28 mouse cellular contexts compared by ENCODE assay signal in genomic region chr16:92316049-92316738, GRCm38 (mm10). TPM values are rescaled to one million over a fixed set of nuclear protein-coding genes. Genes with fewer than 3 reads are reported as not detected.
DNase-seq lines count a peak whose midpoint lies in the region; ATAC-seq and TF ChIP-seq lines count a peak whose summit lies in the region.
"Had no signal": no experiment of that assay in that cellular context is flagged by ENCODE, and none has a peak within 500 bp of the region (broad histone marks: within the 10 kb centered on the region; RNA-seq: fewer than 3 reads in every experiment).

No protein-coding gene starts in this region.

- dilution Hi-C loops in CH12.LX (cut with MboI; ENCODE audit: extremely low pct_ligation_motif_present, extremely low pct_unique_long_range_greater_than_20kb, low sequenced_read_pairs) = no loop called here

- no peak overlapping the region for H3K9ac ChIP-seq in CH12.LX (ENCODE audit: insufficient read depth, low read depth)
- no peak overlapping the region for H3K9ac ChIP-seq in intestine, postnatal 0 days (ENCODE audit: low read depth, low read length)
- H3K9ac ChIP-seq: heart, embryonic 15.5 days; hindbrain, embryonic 13.5 days had no signal

- in situ Hi-C loops in CH12.LX (cut with MboI; ENCODE audit: low pct_ligation_motif_present, low pct_unique_long_range_greater_than_20kb, low sequenced_read_pairs) = no loop called here

- H3K4me2 ChIP-seq in CH12.LX (ENCODE audit: insufficient read depth, low read depth, poor library complexity, severe bottlenecking) = peak overlapping the region; percentile 26; the same call in 1 of the 2 replicates
- no peak overlapping the region for H3K4me2 ChIP-seq in intestine, postnatal 0 days (replicated peaks; ENCODE audit: low read depth)
- H3K4me2 ChIP-seq: heart, embryonic 11.5 days; heart, embryonic 15.5 days; hindbrain, embryonic 13.5 days had no signal

- DNase-seq in adrenal gland, adult 2 months = peak; percentile 56
- no peak for DNase-seq in adrenal gland, postnatal 4 days (ENCODE audit: low spot score in 2 of 2)
- DNase-seq in CH12.LX (ENCODE audit: extremely low read depth) = peak; percentile 70
- DNase-seq in adrenal gland, postnatal 14 days = peak; percentile 72
- no peak for DNase-seq in embryo, embryonic 10.5 days (ENCODE audit: low spot score)
- DNase-seq: cerebellum, adult 11-12 months; cerebellum, adult 9-11 months; cerebellum, postnatal 36 days; heart, adult 2 months; heart, postnatal 14 days had no signal

- H3K9me3 ChIP-seq in CH12.LX (replicated peaks; ENCODE audit: low read length) = peaks cover 10% of the 10 kb centered on the region
- no peaks in the 10 kb centered on the region for H3K9me3 ChIP-seq in intestine, postnatal 0 days (ENCODE audit: control insufficient read depth)
- H3K9me3 ChIP-seq: embryonic facial prominence, embryonic 10.5 days; heart, embryonic 15.5 days had no signal

- H3K79me2 ChIP-seq in CH12.LX (replicated peaks; ENCODE audit: control insufficient read depth, extremely low read depth, insufficient read depth, poor library complexity, severe bottlenecking) = no peaks in the 10 kb centered on the region

- 0 out of 4 replicates have a peak, but pooled peaks of 1 of the 2 experiments have one; percentile 3 for TF ChIP-seq CTCF in CH12.LX (conservative IDR thresholded peaks at IDR 0.05 in 1 of 2, IDR thresholded peaks at IDR 0.05 in 1 of 2; ENCODE audit: low read depth in 2 of 2, low read length in 2 of 2)
- no peak for TF ChIP-seq CTCF in intestine, postnatal 0 days (IDR thresholded peaks at IDR 0.05; ENCODE audit: low read depth)

- ATAC-seq in intestine, postnatal 0 days = peak; percentile 58; the same call in 1 of the 2 replicates
- no peak for ATAC-seq in erythroblast, adult 5-6 weeks (replicated peaks; ENCODE audit: low FRiP score, poor library complexity, severe bottlenecking)
- ATAC-seq: activated CD4-positive, CD25-positive, alpha-beta regulatory T cell, adult 4 months; forebrain, embryonic 14.5 days; hindbrain, postnatal 0 days; Patski had no signal

- no peak overlapping the region for H3K4me3 ChIP-seq in CH12.LX (replicated peaks in 1 of 3; ENCODE audit: low read depth in 2 of 3, low read length in 2 of 3, poor library complexity in 1 of 3)
- no peak overlapping the region for H3K4me3 ChIP-seq in intestine, postnatal 0 days (ENCODE audit: low read depth, low read length)
- H3K4me3 ChIP-seq: embryonic facial prominence, embryonic 10.5 days; erythroblast, embryonic 14.5 days; forebrain, embryonic 10.5 days; heart, adult 2 months; heart, embryonic 15.5 days; hindbrain, embryonic 13.5 days had no signal

- H3K4me1 ChIP-seq in CH12.LX (ENCODE audit: control insufficient read depth in 1 of 2, insufficient read depth in 2 of 2) = peaks cover 24 to 48% of the 10 kb centered on the region in 2 experiments
- no peaks in the 10 kb centered on the region for H3K4me1 ChIP-seq in intestine, postnatal 0 days (replicated peaks; ENCODE audit: control insufficient read depth, insufficient read depth, low read length)

- TF ChIP-seq RAD21 in CH12.LX (IDR thresholded peaks at IDR 0.05; ENCODE audit: low read depth, low read length) = no peak

- peak; percentile 92 for TF ChIP-seq EP300 in CH12.LX (IDR thresholded peaks at IDR 0.05; ENCODE audit: low read length)

- H3K36me3 ChIP-seq in CH12.LX (replicated peaks in 1 of 2; ENCODE audit: control insufficient read depth in 1 of 2, insufficient read depth in 1 of 2, low read length in 1 of 2) = peaks cover 17 to 34% of the 10 kb centered on the region in 2 experiments
- H3K36me3 ChIP-seq in intestine, postnatal 0 days (ENCODE audit: control insufficient read depth, insufficient read depth) = peaks cover 23% of the 10 kb centered on the region; the same call in 1 of the 2 replicates

- H3K27ac ChIP-seq in CH12.LX (ENCODE audit: insufficient read depth, low read depth) = peak overlapping the region; percentile 61
- no peak overlapping the region for H3K27ac ChIP-seq in intestine, postnatal 0 days (ENCODE audit: low read depth, low read length)
- H3K27ac ChIP-seq: embryonic facial prominence, embryonic 10.5 days; forebrain, embryonic 10.5 days; heart, adult 2 months; heart, embryonic 15.5 days; hindbrain, embryonic 13.5 days; hindbrain, postnatal 0 days had no signal

- no peak for TF ChIP-seq POLR2A in CH12.LX (IDR thresholded peaks at IDR 0.05; ENCODE audit: low read depth, low read length)

- WGBS in intestine, postnatal 0 days = 57% methylated on average over 7 of the region's 7 CpGs

- no peaks in the 10 kb centered on the region for H3K27me3 ChIP-seq in CH12.LX (replicated peaks)
- no peaks in the 10 kb centered on the region for H3K27me3 ChIP-seq in intestine, postnatal 0 days (replicated peaks; ENCODE audit: control insufficient read depth, insufficient read depth, low read length)
- H3K27me3 ChIP-seq: heart, embryonic 15.5 days; hindbrain, embryonic 13.5 days; Patski had no signal

TF ChIP-seq in CH12.LX, 34 proteins besides CTCF, POLR2A, EP300 and RAD21 (continues in another document):
- TF ChIP-seq ETS1 (conservative IDR thresholded peaks at IDR 0.05; ENCODE audit: low read depth, low read length) = peak; percentile 80
- no peak for TF ChIP-seq ZKSCAN1 (IDR thresholded peaks at IDR 0.05; ENCODE audit: borderline replicate concordance, low read depth, low read length)
- 0 out of 2 replicates have a peak, but pooled peaks have one; percentile 29 for TF ChIP-seq TBP (conservative IDR thresholded peaks at IDR 0.05; ENCODE audit: low read depth, low read length)
- no peak for TF ChIP-seq CHD1 (IDR thresholded peaks at IDR 0.05; ENCODE audit: low read depth, low read length)
- TF ChIP-seq MAX (IDR thresholded peaks at IDR 0.05; ENCODE audit: low read length) = 0 out of 2 replicates have a peak, but pooled peaks have one; percentile 47
- TF ChIP-seq MXI1 (IDR thresholded peaks at IDR 0.05; ENCODE audit: low read depth, low read length) = 0 out of 2 replicates have a peak, but pooled peaks have one; percentile 24
- no peak; the same call in 1 of the 2 replicates for TF ChIP-seq MAZ (IDR thresholded peaks at IDR 0.05; ENCODE audit: low read depth, low read length)
- TF ChIP-seq POLR2AphosphoS2 (IDR thresholded peaks at IDR 0.05; ENCODE audit: low read depth, low read length) = no peak
- peak; percentile 30; the same call in 1 of the 2 replicates for TF ChIP-seq ELF1 (IDR thresholded peaks at IDR 0.05; ENCODE audit: low read depth, low read length)
- TF ChIP-seq USF2 (conservative IDR thresholded peaks at IDR 0.05; ENCODE audit: low read depth, low read length) = 0 out of 2 replicates have a peak, but pooled peaks have one; percentile 4
- TF ChIP-seq E2F4 (IDR thresholded peaks at IDR 0.05; ENCODE audit: insufficient replicate concordance, low read depth, low read length) = no peak
- peak; percentile 73 for TF ChIP-seq BHLHE40 (IDR thresholded peaks at IDR 0.05; ENCODE audit: low read depth, low read length)
- TF ChIP-seq USF1 (IDR thresholded peaks at IDR 0.05; ENCODE audit: low read depth, low read length) = no peak

RNA-seq across cellular contexts. Expression of gene Fam243, which starts 5.0 kb away (rescaled TPM):
- total RNA-seq in adrenal gland, adult 2 months (2021) = not detected
- not detected in 2 replicates for polyA plus RNA-seq in adrenal gland, adult 2 months (2012; rRNA removed)
- under 1 TPM in 1 of 2 experiments, not detected in 1; 0.25 TPM for total RNA-seq in adrenal gland, postnatal 4 days (2021)
- total RNA-seq in CH12.LX (2012; rRNA removed) = not detected in 2 replicates
- total RNA-seq in CH12.LX (2014; rRNA removed) = not detected in 2 replicates
- not detected in 2 replicates for polyA plus RNA-seq in CH12.LX (2012; ENCODE audit: insufficient read length, low read depth)
- total RNA-seq in adrenal gland, postnatal 14 days (2021) = not detected in 2 replicates
- not detected in 2 replicates for polyA plus RNA-seq in intestine, postnatal 0 days (2015; fragmentation: Nextera tagmentation; extraction: Ambion mirVana)
- total RNA-seq in erythroblast, adult 5-6 weeks (2015; ENCODE audit: low replicate concordance) = not detected in 2 replicates
- total RNA-seq in erythroblast, adult 5-6 weeks (2017; ENCODE audit: low replicate concordance) = not detected in 2 replicates
- total RNA-seq: gastrocnemius, adult 8-10 months; gastrocnemius, postnatal 4 days; hematopoietic stem cell, adult 5-6 weeks; hindbrain, postnatal 0 days had no signal
- polyA plus RNA-seq: activated CD4-positive, CD25-positive, alpha-beta regulatory T cell, adult 4 months; C2C12; embryonic facial prominence, embryonic 10.5 days; embryonic facial prominence, embryonic 14.5 days; erythroblast, embryonic 14.5 days; forebrain, embryonic 10.5 days; heart, embryonic 11.5 days; heart, embryonic 15.5 days; hindbrain, embryonic 13.5 days; hindbrain, postnatal 0 days; intestine, embryonic 14.5 days had no signal

RNA-seq across cellular contexts. Expression of gene Smim11, which starts 15.1 kb away (rescaled TPM):
- total RNA-seq in adrenal gland, adult 2 months (2021) = 10 to 100 TPM; 69.5 to 72.8 TPM
- polyA plus RNA-seq in adrenal gland, adult 2 months (2012; rRNA removed) = 75.0 and 78.7 TPM in 2 replicates
- total RNA-seq in adrenal gland, postnatal 4 days (2021) = 10 to 100 TPM; 49.0 to 51.8 TPM
- total RNA-seq in CH12.LX (2012; rRNA removed) (85.8 and 121 TPM in 2 replicates), CH12.LX (2014; rRNA removed) (93.0 and 97.4 TPM in 2 replicates)
- 125 and 127 TPM in 2 replicates for polyA plus RNA-seq in CH12.LX (2012; ENCODE audit: insufficient read length, low read depth)
- 63.6 and 68.8 TPM in 2 replicates for total RNA-seq in adrenal gland, postnatal 14 days (2021)
- polyA plus RNA-seq in intestine, postnatal 0 days (2015; fragmentation: Nextera tagmentation; extraction: Ambion mirVana) = 91.3 and 93.0 TPM in 2 replicates
- total RNA-seq in erythroblast, adult 5-6 weeks (2015; ENCODE audit: low replicate concordance) = 15.3 and 15.4 TPM in 2 replicates
- 26.5 and 32.6 TPM in 2 replicates for total RNA-seq in erythroblast, adult 5-6 weeks (2017; ENCODE audit: low replicate concordance)

RNA-seq across cellular contexts. Expression of gene Kcne2, which starts 24.0 kb away (rescaled TPM):
- not detected for total RNA-seq in adrenal gland, adult 2 months (2021)
- not detected in 2 replicates for polyA plus RNA-seq in adrenal gland, adult 2 months (2012; rRNA removed)
- total RNA-seq in adrenal gland, postnatal 4 days (2021) = not detected
- total RNA-seq in CH12.LX (2012; rRNA removed) (not detected in 2 replicates), CH12.LX (2014; rRNA removed) (not detected in 2 replicates)
- polyA plus RNA-seq in CH12.LX (2012; ENCODE audit: insufficient read length, low read depth) = not detected in 2 replicates
- total RNA-seq in adrenal gland, postnatal 14 days (2021) = not detected in 2 replicates
- polyA plus RNA-seq in intestine, postnatal 0 days (2015; fragmentation: Nextera tagmentation; extraction: Ambion mirVana) = 0.09 TPM in 1 of 2 replicates, not detected in the other
- 0.63 TPM in 1 of 2 replicates, not detected in the other for total RNA-seq in erythroblast, adult 5-6 weeks (2015; ENCODE audit: low replicate concordance)
- not detected in 2 replicates for total RNA-seq in erythroblast, adult 5-6 weeks (2017; ENCODE audit: low replicate concordance)
- total RNA-seq: gastrocnemius, adult 8-10 months; gastrocnemius, postnatal 4 days; heart, adult 2 months; heart, postnatal 14 days; hematopoietic stem cell, adult 5-6 weeks had no signal
- polyA plus RNA-seq: activated CD4-positive, CD25-positive, alpha-beta regulatory T cell, adult 4 months; C2C12; erythroblast, embryonic 14.5 days; heart, adult 2 months; Patski had no signal

RNA-seq across cellular contexts. Expression of gene Kcne1, which starts 43.1 kb away (rescaled TPM):
- total RNA-seq in adrenal gland, adult 2 months (2021) = under 1 TPM in 1 of 2 experiments, not detected in 1; 0.17 TPM
- polyA plus RNA-seq in adrenal gland, adult 2 months (2012; rRNA removed) = 0.41 TPM in 1 of 2 replicates, not detected in the other
- total RNA-seq in adrenal gland, postnatal 4 days (2021) = under 1 TPM in 1 of 2 experiments, not detected in 1; 0.34 TPM
- total RNA-seq in CH12.LX (2012; rRNA removed) = not detected in 2 replicates
- 0.48 TPM in 1 of 2 replicates, not detected in the other for total RNA-seq in CH12.LX (2014; rRNA removed)
- 0.26 TPM in 1 of 2 replicates, not detected in the other for polyA plus RNA-seq in CH12.LX (2012; ENCODE audit: insufficient read length, low read depth)
- total RNA-seq in adrenal gland, postnatal 14 days (2021) = not detected in 2 replicates
- not detected in 2 replicates for polyA plus RNA-seq in intestine, postnatal 0 days (2015; fragmentation: Nextera tagmentation; extraction: Ambion mirVana)
- total RNA-seq in erythroblast, adult 5-6 weeks (2015; ENCODE audit: low replicate concordance) = not detected in 2 replicates
- total RNA-seq in erythroblast, adult 5-6 weeks (2017; ENCODE audit: low replicate concordance) = 0.26 TPM in 1 of 2 replicates, not detected in the other
- total RNA-seq: gastrocnemius, adult 8-10 months; gastrocnemius, postnatal 4 days; hematopoietic stem cell, adult 5-6 weeks had no signal
- polyA plus RNA-seq: activated CD4-positive, CD25-positive, alpha-beta regulatory T cell, adult 4 months; erythroblast, embryonic 14.5 days; intestine, embryonic 14.5 days; Patski had no signal

Comparison
In these comparisons a context has a peak if more than half of its experiments do, and no peak if none do; other contexts are left out.
1. DNase-seq: peak in adrenal gland, adult 2 months (single experiment), CH12.LX (single experiment) and adrenal gland, postnatal 14 days (single experiment); none in adrenal gland, postnatal 4 days (0 of 2) and embryo, embryonic 10.5 days (single experiment).